Comparison of ENCODE assay signal across 8 mouse cellular contexts in the genomic region with DNA sequence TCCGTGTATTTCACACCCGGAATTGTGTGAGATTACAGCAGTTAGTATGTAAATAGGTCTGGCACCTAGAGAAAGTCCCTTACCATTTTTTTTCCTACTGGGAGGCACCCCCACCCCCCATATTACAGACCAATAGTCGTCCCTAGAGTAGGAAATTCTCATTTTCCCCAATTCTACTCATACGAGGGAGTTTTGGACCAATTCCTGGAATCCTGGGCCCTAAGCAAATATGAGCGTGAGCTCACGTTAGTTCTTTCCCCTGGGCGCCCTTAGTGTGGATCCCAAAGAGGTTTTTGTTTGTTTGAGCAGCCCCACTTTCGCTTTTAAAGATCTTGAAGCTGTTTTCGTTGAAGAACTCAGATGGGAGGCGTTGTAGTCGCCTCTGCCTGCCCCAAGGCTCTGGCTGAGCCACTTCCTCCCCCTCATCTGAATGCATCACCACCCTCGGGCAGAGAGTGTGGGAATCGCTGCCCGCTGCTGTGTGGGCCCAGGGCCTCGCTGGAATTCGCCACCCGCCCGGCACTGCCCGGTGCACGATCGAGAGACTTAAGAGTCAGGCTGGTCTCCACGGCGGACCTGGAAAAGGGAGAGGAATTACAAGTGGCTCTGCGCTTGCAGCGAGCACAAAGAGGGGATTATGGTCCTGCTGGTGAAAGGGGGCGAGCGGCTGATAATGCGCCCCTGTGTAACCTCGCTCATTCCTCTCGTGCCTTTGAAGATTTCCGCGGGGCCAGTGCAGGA.
A peak's percentile ranks its signal among the peaks of the same experiment; 100 is the strongest.
DNase-seq lines count a peak whose midpoint lies in the region; ATAC-seq and TF ChIP-seq lines count a peak whose summit lies in the region.

No protein-coding gene starts in this region.

- 6% methylated on average over 32 of the region's 32 CpGs for WGBS in hindbrain, postnatal 0 days

- DNase-seq in ZHBTc4 (ENCODE audit: low read depth, low spot score), result peak; percentile 46
- DNase-seq in cerebellum, postnatal 10 days, result peak; percentile 70
- peak; percentile 72 to 74 for DNase-seq in frontal cortex, postnatal 36 days (ENCODE audit: low spot score in 2 of 2)
- peak; percentile 77 for DNase-seq in hindbrain, postnatal 0 days (ENCODE audit: low spot score)
- peak; percentile 30 to 62 for DNase-seq in left cerebral cortex, adult 9 months (ENCODE audit: low spot score in 2 of 2)
- DNase-seq in right cerebral cortex, postnatal 10 days (ENCODE audit: low spot score in 2 of 2), result peak; percentile 85 to 87

- peak; percentile 12; the same call in 1 of the 2 replicates for TF ChIP-seq CTCF in hindbrain, postnatal 0 days (IDR thresholded peaks at IDR 0.05; ENCODE audit: low read depth)

- H3K36me3 ChIP-seq in hindbrain, postnatal 0 days (ENCODE audit: insufficient read depth, low read length), result no peaks in the 10 kb centered on the region

- peak overlapping the region; percentile 80 for H3K4me2 ChIP-seq in hindbrain, postnatal 0 days (ENCODE audit: low read depth, low read length)

- peak overlapping the region; percentile 58 for H3K9ac ChIP-seq in hindbrain, postnatal 0 days (replicated peaks; ENCODE audit: low read length)

- H3K9me3 ChIP-seq in hindbrain, postnatal 0 days (ENCODE audit: low read length), result no peaks in the 10 kb centered on the region

- peak; percentile 96 for ATAC-seq in hindbrain, postnatal 0 days
- peak; percentile 90 for ATAC-seq in megakaryocyte, adult 5-6 weeks (ENCODE audit: poor library complexity, severe bottlenecking)
- ATAC-seq in monocyte, adult 5-6 weeks (replicated peaks; ENCODE audit: insufficient number of reproducible peaks, low FRiP score, low TSS enrichment, poor library complexity, severe bottlenecking), result no peak

- peak overlapping the region; percentile 42 for H3K4me3 ChIP-seq in hindbrain, postnatal 0 days (ENCODE audit: low read length)

- peak overlapping the region; percentile 77 for H3K27ac ChIP-seq in hindbrain, postnatal 0 days

- no peaks in the 10 kb centered on the region for H3K27me3 ChIP-seq in hindbrain, postnatal 0 days (ENCODE audit: insufficient read depth, low read length)

- no peaks in the 10 kb centered on the region for H3K4me1 ChIP-seq in hindbrain, postnatal 0 days (ENCODE audit: insufficient read depth, low read length)
